Mouse (Mus musculus) naive thymus-derived CD4-positive, alpha-beta T cell, adult 2 months (primary cell): ENCODE measurements around the gene Eps15l1.

Experiments used
- DNase-seq: peaks from one replicate; pipeline ENCODE4 v3.0.0-alpha.2; 2011; ENCODE audit warnings: low read depth

Gene Eps15l1

DNA sequence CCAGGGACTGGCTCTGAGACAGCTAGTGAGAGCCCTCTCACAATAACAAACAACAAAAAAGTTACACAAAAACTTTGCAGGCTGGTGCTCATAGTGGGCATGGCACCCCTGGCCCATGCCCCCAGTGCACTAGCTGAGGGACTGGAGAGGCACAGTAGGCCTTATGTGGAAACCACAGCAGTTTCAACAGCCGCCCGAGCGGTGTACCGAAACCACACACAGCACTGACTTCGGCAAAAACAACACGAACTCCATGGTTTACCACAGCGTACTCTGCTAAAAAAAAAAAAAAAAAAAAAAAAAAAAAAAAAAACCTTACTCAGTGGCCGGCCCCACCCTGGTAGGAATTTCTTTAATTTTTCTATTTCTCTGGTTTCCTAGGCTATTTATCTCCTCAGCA is 70.5 kb downstream of the Eps15l1 start:
- peak; percentile 85 for DNase-seq

DNA sequence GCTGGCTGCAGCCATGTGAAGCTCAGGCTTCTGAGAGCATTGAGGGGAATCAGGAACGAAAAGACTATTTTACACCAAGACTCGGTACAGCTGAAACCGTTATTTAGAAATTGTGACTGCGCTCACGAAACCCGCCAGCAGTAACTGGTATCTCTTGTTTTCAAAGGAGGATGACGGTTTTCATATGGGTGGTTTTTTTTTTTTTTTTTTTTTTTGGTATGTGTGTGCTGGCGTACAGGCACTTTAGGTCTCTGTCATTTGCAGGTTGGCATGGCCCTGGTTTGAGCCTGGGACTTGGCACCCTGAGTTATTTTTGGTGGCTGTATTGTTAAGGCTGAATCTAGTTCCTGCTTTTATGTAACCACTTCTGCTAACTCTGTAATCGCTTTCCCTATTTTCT is 71.4 kb downstream of the Eps15l1 start:
- DNase-seq = peak; percentile 77

DNA sequence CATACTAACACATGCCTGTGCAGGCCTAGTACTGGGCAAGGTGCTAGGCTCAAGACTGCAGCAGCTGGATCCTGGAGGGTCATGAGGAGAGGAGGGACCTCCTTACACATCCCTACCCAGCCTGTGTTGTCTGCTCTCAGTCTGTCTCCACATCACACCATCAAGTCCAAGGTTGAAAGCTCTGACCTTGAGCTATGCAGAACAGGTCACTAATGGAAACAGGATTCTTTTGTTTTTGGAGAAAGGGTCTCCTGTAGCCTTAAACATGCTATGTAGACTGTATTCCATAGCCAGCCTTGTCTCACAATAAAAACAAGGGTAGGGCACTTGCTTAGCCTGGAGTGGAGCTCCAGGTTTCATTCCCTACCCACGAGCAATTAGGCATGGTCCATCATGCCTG is 72.3 kb downstream of the Eps15l1 start:
- no peak for DNase-seq

- no peak for DNase-seq
Observed at GRCm38 (mm10) chr8:72348114-72348513, 73.1 kb downstream of the Eps15l1 start.

DNA sequence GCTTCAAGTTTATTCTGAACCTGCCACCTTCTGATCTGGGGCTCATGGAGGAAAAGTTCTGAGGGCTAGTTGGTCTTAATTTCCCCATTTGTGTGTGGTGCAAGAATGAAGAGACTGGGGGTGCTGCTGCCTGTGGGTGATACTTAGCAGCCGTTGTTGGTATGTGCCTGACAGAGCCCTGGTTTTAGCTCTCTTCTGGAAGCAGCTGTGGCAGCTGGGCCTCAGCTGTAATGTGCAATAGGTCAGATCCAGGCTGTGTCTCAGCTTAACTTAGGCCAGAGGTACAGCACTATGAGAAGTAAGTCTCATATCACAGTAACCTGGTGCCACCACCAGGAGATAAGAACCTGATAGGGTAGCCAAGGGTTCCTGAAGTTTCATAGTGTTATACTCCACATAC is 73.7 kb downstream of the Eps15l1 start:
- peak; percentile 40 for DNase-seq

- peak; percentile 67 for DNase-seq
Observed at GRCm38 (mm10) chr8:72343725-72344124, 77.5 kb downstream of the Eps15l1 start.

GRCm38 (mm10) chr8:72342556-72343300 is 78.5 kb downstream of the Eps15l1 start:
- DNase-seq = peak; percentile 21

DNA sequence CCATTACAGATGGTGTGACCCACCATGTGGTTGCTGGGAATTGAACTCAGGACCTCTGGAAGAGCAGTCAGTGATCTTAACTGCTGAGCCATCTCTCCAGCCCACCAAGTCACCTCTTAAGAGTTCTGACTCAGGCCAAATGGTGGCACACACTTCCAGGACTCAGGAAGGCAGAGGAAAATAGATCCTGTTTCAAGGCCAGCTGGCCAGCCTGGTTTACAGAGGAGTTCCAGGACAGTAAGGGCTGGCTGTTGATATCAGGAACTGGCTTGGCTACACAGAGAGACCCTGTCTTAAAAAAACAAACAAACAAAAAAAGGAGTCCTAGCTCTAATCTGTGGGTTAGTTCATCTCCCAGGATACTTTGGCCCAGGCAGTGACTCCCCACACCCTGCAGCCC is 84.2 kb downstream of the Eps15l1 start:
- no peak for DNase-seq

- DNase-seq = no peak
Observed at GRCm38 (mm10) chr8:72336273-72336672, 85.0 kb downstream of the Eps15l1 start.

DNA sequence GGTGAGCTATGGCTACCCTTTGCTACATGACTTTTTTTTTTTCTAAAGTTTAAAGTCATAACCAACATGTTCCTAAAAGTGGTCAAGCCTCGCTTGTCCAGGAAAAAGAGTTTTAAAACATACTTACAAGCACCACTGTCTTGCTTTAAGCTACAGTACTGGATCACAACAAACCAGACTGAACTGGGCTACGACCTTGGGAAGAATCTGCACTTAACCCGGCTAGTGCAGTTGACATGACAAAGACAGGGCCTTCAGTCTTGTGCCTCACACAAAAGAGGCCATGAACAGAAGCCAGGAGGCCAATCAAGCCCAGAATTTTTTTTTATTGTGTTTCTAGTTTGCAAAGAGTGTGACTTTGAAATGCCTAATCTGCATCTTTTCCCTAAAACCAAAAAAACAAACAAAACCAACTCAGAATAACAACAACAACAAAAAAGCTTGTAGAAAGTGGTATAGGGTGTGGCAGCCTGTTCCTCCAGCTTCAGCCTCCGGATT is 87.1 kb downstream of the Eps15l1 start:
- DNase-seq = no peak

- DNase-seq = no peak
Observed at GRCm38 (mm10) chr8:72333429-72334143, 87.7 kb downstream of the Eps15l1 start.

- no peak for DNase-seq
Observed at GRCm38 (mm10) chr8:72331631-72332030, 89.6 kb downstream of the Eps15l1 start.

GRCm38 (mm10) chr8:72330806-72331516 is 90.3 kb downstream of the Eps15l1 start:
- DNase-seq = peak; percentile 59

- DNase-seq = no peak
Observed at GRCm38 (mm10) chr8:72329116-72329515, 92.1 kb downstream of the Eps15l1 start.

GRCm38 (mm10) chr8:72324708-72325107 is 96.6 kb downstream of the Eps15l1 start:
- peak; percentile 32 for DNase-seq

DNA sequence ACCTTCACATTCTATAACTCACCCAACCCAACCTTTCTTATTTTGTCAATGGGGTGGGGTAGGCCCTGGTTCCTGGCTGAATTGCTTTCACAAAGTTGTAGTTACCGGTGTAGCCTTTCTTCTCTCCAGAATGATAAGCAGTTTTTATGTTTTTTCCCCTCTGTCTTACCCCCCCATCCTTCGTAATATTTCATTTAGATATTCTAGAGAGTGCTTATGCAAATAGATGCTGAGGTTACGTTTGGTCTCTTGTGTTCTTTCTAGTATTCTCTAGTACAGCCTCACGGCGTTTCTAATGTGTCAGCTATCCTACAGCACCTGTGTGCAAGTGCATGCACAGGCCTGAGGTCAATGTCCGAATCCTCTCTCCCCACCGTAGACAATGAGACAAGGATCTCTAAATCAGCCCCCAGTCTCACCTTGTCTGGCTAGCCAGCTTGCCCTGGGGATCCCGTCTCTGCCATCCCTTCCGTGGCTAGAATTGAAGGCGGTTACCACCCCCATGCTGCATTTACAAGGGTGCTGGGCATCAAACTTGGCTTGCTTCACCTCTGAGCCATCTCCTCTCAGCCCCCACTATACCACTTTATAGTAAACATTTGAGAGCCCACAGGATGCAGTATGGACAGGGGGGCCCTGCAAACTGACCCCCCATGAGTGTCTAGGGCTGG is 97.1 kb downstream of the Eps15l1 start:
- peak; percentile 60 for DNase-seq

DNA sequence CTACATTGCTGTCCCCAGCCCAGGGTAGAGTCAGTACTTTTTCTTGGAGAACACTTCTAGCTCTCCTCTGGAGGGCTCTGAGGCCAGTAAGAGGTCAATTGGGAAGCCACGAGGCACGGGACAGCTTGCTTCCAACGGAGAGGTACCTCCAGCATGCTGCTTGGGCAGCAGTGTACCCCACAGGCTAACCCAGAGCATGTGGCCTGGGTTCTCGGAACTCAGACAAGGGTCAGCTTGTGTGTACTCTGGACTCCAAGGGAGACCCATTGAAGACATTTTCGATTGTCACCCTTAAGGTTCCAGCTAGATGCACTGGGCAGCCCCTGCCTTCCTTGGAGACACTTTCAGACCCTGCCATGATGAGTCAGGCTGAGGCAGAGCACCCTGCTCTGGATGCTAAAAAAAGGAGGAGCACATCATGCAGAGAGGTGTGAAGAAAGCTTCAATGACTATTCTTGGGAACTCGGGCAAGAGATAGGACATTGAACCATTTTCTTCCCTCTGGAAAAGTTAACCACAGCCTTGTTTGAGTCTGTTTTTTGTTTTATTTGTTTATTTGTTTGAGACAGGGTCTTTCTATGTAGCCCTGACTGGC is 98.0 kb downstream of the Eps15l1 start:
- no peak for DNase-seq

DNA sequence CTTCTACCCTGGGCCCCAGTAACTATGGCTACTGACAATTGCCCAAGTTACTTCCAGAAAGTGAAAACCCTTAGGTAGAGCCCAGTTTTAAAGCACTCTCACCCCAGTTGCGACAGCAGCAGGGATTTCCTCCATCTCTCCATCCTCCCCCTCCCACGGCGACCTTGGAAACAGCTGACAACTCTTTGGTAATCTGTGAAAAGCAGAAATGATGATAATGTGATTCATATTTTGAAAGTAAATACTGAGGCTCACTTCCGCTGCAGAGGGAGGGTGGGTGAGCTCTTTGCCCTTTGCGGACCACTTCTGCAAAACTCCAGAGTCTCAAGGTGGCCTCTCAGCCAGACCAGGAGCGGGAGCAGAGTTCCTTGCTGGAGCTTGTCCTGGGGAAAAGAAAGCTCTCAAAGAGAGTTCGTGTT is 98.8 kb downstream of the Eps15l1 start:
- DNase-seq = peak; percentile 73

- DNase-seq = peak; percentile 79
Observed at GRCm38 (mm10) chr8:72321635-72322441, 99.4 kb downstream of the Eps15l1 start.

DNA sequence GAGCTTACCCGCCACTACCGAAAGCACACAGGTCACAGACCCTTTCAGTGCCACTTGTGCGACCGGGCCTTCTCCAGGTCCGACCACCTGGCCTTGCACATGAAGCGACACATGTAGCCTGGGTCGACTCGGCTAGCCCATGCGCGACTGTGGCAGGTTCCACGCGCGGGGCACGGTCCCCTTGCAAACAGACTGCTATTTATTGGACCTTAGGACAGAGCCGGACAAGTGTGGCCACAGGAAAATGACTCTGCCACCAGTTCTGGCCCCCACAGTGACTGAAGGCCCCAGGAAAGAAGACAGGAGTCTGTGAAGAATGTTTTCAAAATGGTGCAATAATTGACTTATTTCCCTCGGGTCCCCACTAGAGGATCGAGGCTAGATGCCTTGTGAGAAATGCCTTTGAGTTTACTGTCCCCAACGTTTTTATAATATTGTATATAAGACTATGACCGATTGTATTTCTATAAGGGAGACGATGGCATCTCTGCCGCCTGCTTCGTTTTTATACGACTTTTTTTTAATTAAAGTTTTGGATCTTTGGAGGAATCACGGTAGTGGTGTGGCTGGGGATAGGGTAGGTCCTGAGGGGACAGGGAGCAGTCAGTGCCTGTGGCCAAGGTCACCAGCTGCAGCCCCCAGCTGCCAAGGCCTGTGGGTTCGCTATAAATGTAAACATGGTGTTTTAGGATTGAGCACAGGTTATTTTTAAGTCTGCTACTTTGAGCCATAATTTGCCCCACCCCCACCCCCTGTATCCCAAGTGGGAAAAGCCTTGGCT is 100.3 kb downstream of the Eps15l1 start:
- peak; percentile 72 for DNase-seq
